Mouse (Mus musculus): ENCODE data around the gene Zfp329. TPM values are rescaled to one million over a fixed set of nuclear protein-coding genes. Genes with fewer than 3 reads are reported as not detected.
A peak's percentile ranks its signal among the peaks of the same experiment; 100 is the strongest.
"Not testable (repeated sequence)": the region's sequence is repeated elsewhere in the genome, so short reads cannot be mapped to it uniquely, and the experiment has no call there.

Zfp329 gene
- total RNA-seq (2021), result 10 to 100 TPM; 20.7 to 23.0 TPM
- long read RNA-seq, full-length matches to known transcripts, result 9 of 17 reads
- long read RNA-seq, partial matches to known transcripts, result 6 of 17 reads
- long read RNA-seq, other reads (novel, unspliced or antisense), result 2 of 17 reads

DNA sequence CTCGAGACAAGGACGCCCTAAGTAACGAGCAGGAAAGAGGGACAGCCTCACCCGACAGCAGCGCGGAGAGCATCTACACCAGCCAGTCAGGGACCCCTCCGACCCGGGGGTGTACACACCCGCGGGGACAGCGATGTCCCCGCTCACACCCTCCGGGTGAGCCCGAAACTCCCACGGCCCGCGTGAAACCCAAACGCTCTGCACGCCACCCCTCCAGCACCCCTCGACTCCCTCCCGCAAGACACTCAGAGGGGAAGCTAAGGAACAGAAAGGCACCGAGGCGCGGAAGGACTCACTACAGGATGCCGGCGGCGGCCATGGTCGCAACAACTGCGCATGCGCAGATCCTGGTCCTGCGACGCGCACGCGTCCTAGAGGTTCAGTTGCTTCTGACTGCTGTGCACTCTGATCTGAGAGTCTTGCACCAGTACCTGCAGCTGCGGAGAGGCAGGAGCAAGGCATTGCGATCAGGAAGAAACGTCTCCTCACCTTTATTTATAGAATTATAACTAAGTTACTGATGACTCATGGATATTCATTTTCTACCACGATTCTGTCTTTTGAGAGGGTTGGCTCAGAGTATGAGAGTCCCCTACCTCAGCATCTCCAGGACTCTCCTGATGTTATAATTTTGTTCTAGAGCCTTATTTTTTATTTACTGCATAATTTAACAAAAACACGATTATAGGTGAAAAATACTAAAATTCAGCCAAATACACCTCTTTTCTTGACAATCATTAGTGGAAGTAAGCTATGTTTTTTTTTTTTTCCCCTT is at the start of gene Zfp329:
Gene Zfp329 (minus strand): TSS at position 338 of the 775 bp plus-strand sequence.
- peak; percentile 90 to 96 for DNase-seq (ENCODE audit: low spot score in 2 of 2)

- no peak for DNase-seq (ENCODE audit: low spot score in 2 of 2)
Observed at GRCm38 (mm10) chr7:12835779-12836178, 17.1 kb upstream of the Zfp329 start.

GRCm38 (mm10) chr7:12835193-12835671 is 16.6 kb upstream of the Zfp329 start:
- DNase-seq (ENCODE audit: low spot score in 2 of 2), result peak in 1 of 2 experiments; percentile 6

GRCm38 (mm10) chr7:12834162-12835120 is 15.8 kb upstream of the Zfp329 start, which contains the start of gene Zfp110:
Gene Zfp110, plus strand, starts transcription at chr7:12834761.
- DNase-seq (ENCODE audit: low spot score in 2 of 2), result peak; percentile 78 to 88

DNA sequence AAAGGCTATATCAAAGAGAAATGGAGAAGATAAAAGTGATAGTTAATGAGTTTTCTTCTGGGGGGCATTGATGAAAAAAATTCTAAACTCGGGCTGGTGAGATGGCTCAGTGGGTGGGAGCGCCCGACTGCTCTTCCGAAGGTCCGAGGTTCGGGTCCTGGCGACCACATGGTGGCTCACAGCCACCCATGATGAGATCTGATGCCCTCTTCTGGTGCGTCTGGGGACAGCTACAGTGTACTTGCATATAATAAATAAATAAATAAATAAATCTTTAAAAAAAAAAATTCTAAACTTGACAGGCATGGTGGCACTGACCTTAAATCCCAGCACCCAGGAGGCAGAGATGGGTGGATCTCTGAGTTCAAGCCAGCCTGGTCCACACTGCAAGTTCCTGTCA is 3.1 kb downstream of the Zfp329 start:
- no peak for DNase-seq (ENCODE audit: low spot score in 2 of 2)

- no peak for DNase-seq (ENCODE audit: low spot score in 2 of 2)
Observed at GRCm38 (mm10) chr7:12803727-12804071, 15.0 kb downstream of the Zfp329 start.

GRCm38 (mm10) chr7:12802866-12803726 is 15.6 kb downstream of the Zfp329 start, which contains the start of gene Zscan18:
Gene Zscan18, minus strand, starts transcription at chr7:12803635.
- peak; percentile 79 to 89 for DNase-seq (ENCODE audit: low spot score in 2 of 2)

GRCm38 (mm10) chr7:12799554-12799953 is 19.1 kb downstream of the Zfp329 start:
- DNase-seq (ENCODE audit: low spot score in 2 of 2), result no peak

- no peak for DNase-seq (ENCODE audit: low spot score in 2 of 2)
Observed at GRCm38 (mm10) chr7:12797971-12798370, 20.7 kb downstream of the Zfp329 start.

- not testable (repeated sequence) for DNase-seq (ENCODE audit: low spot score in 2 of 2)
Observed at GRCm38 (mm10) chr7:12792624-12793023, 26.0 kb downstream of the Zfp329 start.

- DNase-seq (ENCODE audit: low spot score in 2 of 2), result no peak
Observed at GRCm38 (mm10) chr7:12788025-12788424, 30.6 kb downstream of the Zfp329 start.

- DNase-seq (ENCODE audit: low spot score in 2 of 2), result peak in 1 of 2 experiments; percentile 36
Observed at GRCm38 (mm10) chr7:12787333-12787732, 31.3 kb downstream of the Zfp329 start.

- DNase-seq (ENCODE audit: low spot score in 2 of 2), result peak; percentile 86 to 87
Observed at GRCm38 (mm10) chr7:12780151-12780830, 38.4 kb downstream of the Zfp329 start.

DNA sequence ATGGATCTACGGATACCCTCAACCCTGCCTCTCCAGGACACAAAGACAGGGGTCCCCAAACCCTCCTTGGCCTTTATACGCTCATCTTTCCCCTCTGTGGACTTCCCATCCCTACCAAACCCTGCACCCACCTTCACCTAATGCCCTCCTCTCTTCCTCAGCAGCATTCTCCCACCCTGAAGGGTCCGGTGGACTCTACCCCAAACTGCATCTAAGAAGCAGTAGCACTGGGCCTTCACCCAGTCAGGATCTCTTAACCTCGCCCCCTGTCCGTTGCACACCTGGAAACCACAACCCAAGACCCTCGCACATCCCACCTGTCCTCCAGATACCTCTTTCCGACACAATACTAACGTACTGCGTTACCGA is 38.9 kb downstream of the Zfp329 start:
- DNase-seq (ENCODE audit: low spot score in 2 of 2), result no peak

DNA sequence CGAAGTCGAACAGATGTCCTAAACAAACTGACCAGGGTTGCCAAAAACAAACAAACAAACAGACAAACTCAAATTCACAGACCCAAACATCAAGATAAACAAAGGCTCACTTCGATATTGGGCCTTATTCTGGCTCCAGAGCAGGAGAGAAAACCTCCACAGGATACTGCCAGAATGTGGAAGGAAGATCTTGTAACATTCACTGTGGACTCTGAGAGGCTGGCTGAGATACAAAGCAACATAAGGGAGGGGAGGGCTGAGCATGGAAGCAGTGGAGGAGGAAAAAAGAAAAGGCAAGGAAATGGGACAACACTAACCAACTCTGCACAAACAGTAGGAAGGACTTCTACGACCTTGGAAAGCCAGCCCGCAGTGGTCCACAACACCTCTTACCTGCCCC is 39.5 kb downstream of the Zfp329 start:
- DNase-seq (ENCODE audit: low spot score in 2 of 2), result peak; percentile 42 to 47

DNA sequence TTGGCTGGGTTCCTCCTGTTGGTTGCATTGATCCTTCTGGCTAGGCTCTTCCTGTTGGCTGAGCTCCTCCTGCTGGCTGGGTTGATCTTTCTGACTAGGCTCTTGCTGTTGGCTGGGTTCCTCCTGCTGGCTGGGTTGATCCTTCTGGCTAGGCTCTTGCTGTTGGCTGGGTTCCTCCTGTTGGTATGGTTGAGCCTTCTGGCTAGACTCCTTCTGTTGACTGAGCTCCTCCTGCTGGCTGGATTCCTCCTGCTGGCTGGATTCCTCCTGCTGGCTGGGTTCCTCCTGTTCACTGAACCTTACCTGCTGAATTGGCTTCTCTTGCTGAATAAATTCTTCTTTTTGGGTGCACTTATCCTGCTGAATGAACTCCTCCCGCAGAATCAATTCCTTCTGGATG is 44.1 kb downstream of the Zfp329 start:
- DNase-seq (ENCODE audit: low spot score in 2 of 2), result peak; percentile 55 to 78

- DNase-seq (ENCODE audit: low spot score in 2 of 2), result peak in 1 of 2 experiments; percentile 5
Observed at GRCm38 (mm10) chr7:12774111-12774510, 44.5 kb downstream of the Zfp329 start.
